Mouse (Mus musculus): ENCODE results near the gene Slc25a18. TPM values are rescaled to one million over a fixed set of nuclear protein-coding genes. Genes with fewer than 3 reads are reported as not detected.

The Slc25a18 gene
- polyA plus RNA-seq, 1 experiment from 2014 or later = 3.5 TPM

DNA sequence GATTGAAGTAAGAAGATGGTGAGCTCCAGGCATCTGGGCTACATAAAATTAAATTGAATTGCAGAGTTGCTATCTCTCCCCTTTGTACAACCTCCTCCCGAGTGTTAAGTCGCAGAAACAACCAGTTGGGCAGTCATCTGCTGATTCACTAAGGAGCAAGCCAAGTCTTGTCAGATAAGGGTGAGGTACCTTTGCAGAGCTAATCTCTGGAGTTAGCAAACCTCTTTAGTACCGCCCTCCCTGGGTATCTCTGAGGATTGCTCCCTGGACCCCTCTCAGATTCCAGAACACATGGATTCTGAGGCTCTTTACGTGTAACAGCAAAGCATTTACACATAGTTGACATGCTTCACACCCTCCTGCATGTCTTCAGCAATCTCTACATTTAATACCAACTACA is 58.7 kb downstream of the Slc25a18 start:
- Histone ChIP-seq H3K4me1 (replicated peaks; ENCODE audit: control insufficient read depth, insufficient read depth, low read length) (peaks cover 7% of the 10 kb centered on the region), H3K36me3 (ENCODE audit: control insufficient read depth, insufficient read depth) (no peaks in the 10 kb centered on the region), H3K27me3 (replicated peaks; ENCODE audit: control insufficient read depth, insufficient read depth, low read length) (no peaks in the 10 kb centered on the region), H3K9ac (replicated peaks; ENCODE audit: low read depth, low read length) (no peak overlapping the region), H3K4me2 (ENCODE audit: low read length) (no peak overlapping the region), H3K9me3 (ENCODE audit: control insufficient read depth, low read length) (no peaks in the 10 kb centered on the region), H3K4me3 (replicated peaks; ENCODE audit: low read length) (no peak overlapping the region), H3K27ac (ENCODE audit: low read length) (no peak overlapping the region)
- ATAC-seq = no peak
- WGBS = 79% methylated on average over 4 of the region's 4 CpGs

GRCm38 (mm10) chr6:120834766-120835321 is 61.5 kb downstream of the Slc25a18 start:
- 92% methylated on average over 4 of the region's 4 CpGs for WGBS
- Histone ChIP-seq H3K9me3 (ENCODE audit: control insufficient read depth, low read length) (no peaks in the 10 kb centered on the region), H3K4me2 (ENCODE audit: low read length) (no peak overlapping the region), H3K27ac (ENCODE audit: low read length) (no peak overlapping the region), H3K4me3 (replicated peaks; ENCODE audit: low read length) (no peak overlapping the region), H3K4me1 (replicated peaks; ENCODE audit: control insufficient read depth, insufficient read depth, low read length) (peaks cover 13% of the 10 kb centered on the region), H3K9ac (replicated peaks; ENCODE audit: low read depth, low read length) (no peak overlapping the region), H3K36me3 (ENCODE audit: control insufficient read depth, insufficient read depth) (no peaks in the 10 kb centered on the region), H3K27me3 (replicated peaks; ENCODE audit: control insufficient read depth, insufficient read depth, low read length) (no peaks in the 10 kb centered on the region)
- ATAC-seq = no peak

DNA sequence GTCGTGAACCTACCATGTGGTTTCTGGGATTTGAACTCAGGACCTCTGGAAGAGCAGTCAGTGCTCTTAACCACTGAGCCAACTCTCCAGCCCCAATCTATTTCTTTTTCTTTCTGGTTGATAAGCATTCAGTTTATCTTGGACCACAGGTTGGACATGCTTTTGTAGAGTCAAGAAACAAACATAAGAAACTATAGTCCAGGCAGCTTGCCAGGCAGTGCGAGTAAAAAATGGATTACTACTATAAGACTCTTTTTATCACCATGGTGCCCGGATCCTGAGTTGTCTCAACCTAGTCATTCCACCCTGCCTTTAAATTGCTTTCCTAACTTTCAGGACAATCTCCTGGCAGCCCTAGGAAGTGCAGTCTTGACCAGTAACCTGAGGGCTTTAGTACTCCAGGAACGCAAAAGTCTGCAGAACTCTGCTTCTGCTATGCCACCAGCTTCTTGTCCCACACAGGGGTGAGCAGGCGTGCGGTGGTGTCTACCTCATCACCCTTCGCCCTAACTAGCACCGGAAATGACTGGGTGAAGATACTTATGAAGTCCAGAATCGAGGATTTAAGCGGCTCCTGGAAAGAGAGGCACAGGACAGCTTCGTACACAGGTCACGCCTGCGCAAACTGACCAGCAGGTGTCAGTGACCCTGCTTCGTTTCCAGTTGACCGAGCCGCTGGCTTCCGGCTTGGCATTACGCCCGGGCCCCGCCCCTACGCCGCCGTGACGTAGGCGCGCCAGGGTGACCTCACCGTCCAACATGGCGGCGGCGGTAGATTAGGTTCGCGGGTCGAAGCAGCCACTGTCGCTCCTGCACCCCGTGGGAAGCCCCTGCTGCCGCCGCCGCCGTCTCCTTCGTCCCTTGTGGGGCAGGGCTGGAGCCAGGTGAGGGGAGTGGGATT is 62.3 kb downstream of the Slc25a18 start, which contains the start of gene Bcl2l13:
Gene Bcl2l13 (plus strand): TSS at position 739 of the 901 bp plus-strand sequence.
- H3K4me2 ChIP-seq (ENCODE audit: low read length) = peak within 1 kb of the TSS; percentile 74
- peaks cover 13% of the 10 kb centered on the region for H3K4me1 ChIP-seq (replicated peaks; ENCODE audit: control insufficient read depth, insufficient read depth, low read length)
- H3K9me3 ChIP-seq (ENCODE audit: control insufficient read depth, low read length) = no peaks in the 10 kb centered on the region
- no peaks in the 10 kb centered on the region for H3K27me3 ChIP-seq (replicated peaks; ENCODE audit: control insufficient read depth, insufficient read depth, low read length)
- ATAC-seq = peak; percentile 95
- H3K27ac ChIP-seq (ENCODE audit: low read length) = peak within 1 kb of the TSS; percentile 91
- H3K4me3 ChIP-seq (replicated peaks; ENCODE audit: low read length) = peak within 1 kb of the TSS; percentile 88
- H3K9ac ChIP-seq (replicated peaks; ENCODE audit: low read depth, low read length) = peak within 1 kb of the TSS; percentile 95
- 5% methylated on average over 40 of the region's 40 CpGs for WGBS
- H3K36me3 ChIP-seq (ENCODE audit: control insufficient read depth, insufficient read depth) = no peaks in the 10 kb centered on the region

GRCm38 (mm10) chr6:120836389-120837151 is 63.2 kb downstream of the Slc25a18 start:
- Histone ChIP-seq H3K4me1 (replicated peaks; ENCODE audit: control insufficient read depth, insufficient read depth, low read length) (peaks cover 13% of the 10 kb centered on the region), H3K9ac (replicated peaks; ENCODE audit: low read depth, low read length) (peak overlapping the region; percentile 95), H3K36me3 (ENCODE audit: control insufficient read depth, insufficient read depth) (no peaks in the 10 kb centered on the region), H3K27me3 (replicated peaks; ENCODE audit: control insufficient read depth, insufficient read depth, low read length) (no peaks in the 10 kb centered on the region), H3K4me2 (ENCODE audit: low read length) (peak overlapping the region; percentile 70), H3K4me3 (replicated peaks; ENCODE audit: low read length) (peak overlapping the region; percentile 88), H3K27ac (ENCODE audit: low read length) (peak overlapping the region; percentile 91), H3K9me3 (ENCODE audit: control insufficient read depth, low read length) (no peaks in the 10 kb centered on the region)
- peak; percentile 78 for ATAC-seq
- 3% methylated on average over 37 of the region's 37 CpGs for WGBS

DNA sequence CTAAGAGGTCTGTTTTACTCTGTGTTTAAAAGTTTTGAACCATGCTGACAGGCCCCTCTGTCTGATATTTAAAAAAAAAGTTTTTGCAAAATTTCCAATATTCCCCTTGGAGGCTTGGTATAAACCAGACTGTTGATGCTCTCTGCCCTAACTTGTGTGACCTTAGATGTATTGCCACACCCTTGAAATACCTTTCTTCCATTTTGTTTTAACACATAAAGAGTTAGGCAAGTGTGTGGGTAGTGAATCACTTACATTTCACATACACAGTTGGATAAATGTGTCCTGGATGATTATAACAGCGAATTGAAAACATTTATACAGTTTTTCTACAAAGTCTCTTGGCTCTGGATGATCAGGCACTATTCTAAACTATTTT is 63.8 kb downstream of the Slc25a18 start:
- WGBS = 82% methylated on average over 1 of the region's 1 CpGs

DNA sequence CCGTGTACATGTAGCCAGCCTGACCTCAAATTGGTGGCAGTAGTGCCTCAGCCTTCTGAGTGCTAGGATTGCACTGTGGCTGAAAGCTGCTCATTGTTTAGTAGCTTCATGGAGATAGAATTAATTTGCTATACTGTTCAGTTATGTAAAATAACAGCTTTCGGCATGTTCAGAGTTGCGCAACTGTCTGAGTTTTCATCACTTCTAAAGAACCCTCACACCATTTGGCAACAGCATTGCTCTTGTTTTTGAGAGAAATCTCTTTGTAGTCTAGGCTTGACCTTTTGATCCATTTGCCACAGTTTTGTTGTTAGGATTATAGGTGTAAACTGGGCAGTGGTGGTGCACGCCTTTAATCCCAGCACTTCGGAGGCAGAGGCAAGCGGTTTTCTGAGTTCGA is 66.9 kb downstream of the Slc25a18 start:
- H3K4me3 ChIP-seq (replicated peaks; ENCODE audit: low read length) = no peak overlapping the region
- WGBS = 97% methylated on average over 7 of the region's 7 CpGs

More for the DNA sequence above, 63.8 kb downstream of the Slc25a18 start:
- no peak for ATAC-seq
- H3K4me2 ChIP-seq (ENCODE audit: low read length) = peak overlapping the region; percentile 70
- H3K9ac ChIP-seq (replicated peaks; ENCODE audit: low read depth, low read length) = no peak overlapping the region; the same call in 1 of the 2 replicates
- no peaks in the 10 kb centered on the region for H3K27me3 ChIP-seq (replicated peaks; ENCODE audit: control insufficient read depth, insufficient read depth, low read length)
- H3K4me1 ChIP-seq (replicated peaks; ENCODE audit: control insufficient read depth, insufficient read depth, low read length) = peaks cover 13% of the 10 kb centered on the region
- no peaks in the 10 kb centered on the region for H3K36me3 ChIP-seq (ENCODE audit: control insufficient read depth, insufficient read depth)
- H3K27ac ChIP-seq (ENCODE audit: low read length) = no peak overlapping the region
- peak overlapping the region; percentile 88 for H3K4me3 ChIP-seq (replicated peaks; ENCODE audit: low read length)
- H3K9me3 ChIP-seq (ENCODE audit: control insufficient read depth, low read length) = no peaks in the 10 kb centered on the region

GRCm38 (mm10) chr6:120841754-120842153 is 68.4 kb downstream of the Slc25a18 start:
- Histone ChIP-seq H3K4me2 (ENCODE audit: low read length) (no peak overlapping the region), H3K4me1 (replicated peaks; ENCODE audit: control insufficient read depth, insufficient read depth, low read length) (peaks cover 9% of the 10 kb centered on the region), H3K36me3 (ENCODE audit: control insufficient read depth, insufficient read depth) (no peaks in the 10 kb centered on the region), H3K9me3 (ENCODE audit: control insufficient read depth, low read length) (no peaks in the 10 kb centered on the region), H3K27me3 (replicated peaks; ENCODE audit: control insufficient read depth, insufficient read depth, low read length) (no peaks in the 10 kb centered on the region), H3K27ac (ENCODE audit: low read length) (no peak overlapping the region), H3K4me3 (replicated peaks; ENCODE audit: low read length) (no peak overlapping the region), H3K9ac (replicated peaks; ENCODE audit: low read depth, low read length) (no peak overlapping the region)
- WGBS = 90% methylated on average over 5 of the region's 5 CpGs
- ATAC-seq = no peak

More for the DNA sequence above, 66.9 kb downstream of the Slc25a18 start:
- no peak for ATAC-seq
- Histone ChIP-seq H3K4me1 (replicated peaks; ENCODE audit: control insufficient read depth, insufficient read depth, low read length) (peaks cover 13% of the 10 kb centered on the region), H3K27ac (ENCODE audit: low read length) (no peak overlapping the region), H3K9ac (replicated peaks; ENCODE audit: low read depth, low read length) (no peak overlapping the region), H3K36me3 (ENCODE audit: control insufficient read depth, insufficient read depth) (no peaks in the 10 kb centered on the region), H3K27me3 (replicated peaks; ENCODE audit: control insufficient read depth, insufficient read depth, low read length) (no peaks in the 10 kb centered on the region), H3K4me2 (ENCODE audit: low read length) (no peak overlapping the region), H3K9me3 (ENCODE audit: control insufficient read depth, low read length) (no peaks in the 10 kb centered on the region)
